Mouse (Mus musculus) cerebellum, adult 2 months (tissue): ENCODE measurements around the gene Spn.

Experiments
- CTCF ChIP-seq: fragments of 200-500 bp; IDR thresholded peaks from 2 replicates; pipeline ENCODE4 v1.5.1; 2011; ENCODE audit warnings: low read depth, mild to moderate bottlenecking, control low read depth, low read length, moderate library complexity, borderline replicate concordance; ENCODE audit not compliant: insufficient read depth
- POLR2A ChIP-seq: fragments of 200-500 bp; IDR thresholded peaks from 2 replicates; pipeline ENCODE4 v1.6.1; 2011; ENCODE audit warnings: low read length, control low read depth, borderline replicate concordance; ENCODE audit not compliant: insufficient read depth

GRCm38 (mm10) chr7:127082271-127082670 lies 55.4 kb downstream of the Spn start:
- no peak for TF ChIP-seq CTCF
- TF ChIP-seq POLR2A: no peak
